Mouse (Mus musculus): ENCODE results near the gene Fbxl12.
A peak's percentile ranks its signal among the peaks of the same experiment; 100 is the strongest.
"Not testable (repeated sequence)": the region's sequence is repeated elsewhere in the genome, so short reads cannot be mapped to it uniquely, and the experiment has no call there.

The Fbxl12 gene

DNA sequence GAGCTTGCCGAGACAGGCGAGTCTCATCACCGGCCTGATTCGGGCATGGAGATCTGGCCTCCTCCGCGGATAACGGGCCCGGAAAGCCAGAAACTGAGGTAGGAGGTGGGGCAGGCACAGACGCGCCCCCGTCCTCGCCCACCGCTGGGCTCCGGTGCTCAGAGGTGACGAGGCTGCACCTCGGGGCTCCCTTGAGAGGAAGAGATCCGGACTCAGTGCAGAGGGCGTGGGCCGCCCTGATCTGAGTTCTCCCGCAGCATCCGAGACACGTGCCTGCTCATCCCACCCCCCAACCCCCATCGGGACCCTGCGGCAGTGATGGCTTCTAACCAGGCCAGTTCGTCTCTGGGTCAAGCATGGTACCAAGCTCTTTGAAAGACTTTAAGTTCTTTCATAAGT, 7.7 kb upstream of the Fbxl12 start:
- DNase-seq (ENCODE audit: low read depth, low spot score): no peak

GRCm38 (mm10) chr9:20651602-20652259, 7.2 kb upstream of the Fbxl12 start, which contains the start of gene Pin1:
TSS of gene Pin1 (plus strand) at chr9:20652095.
- DNase-seq (ENCODE audit: low read depth, low spot score): peak; percentile 99

DNA sequence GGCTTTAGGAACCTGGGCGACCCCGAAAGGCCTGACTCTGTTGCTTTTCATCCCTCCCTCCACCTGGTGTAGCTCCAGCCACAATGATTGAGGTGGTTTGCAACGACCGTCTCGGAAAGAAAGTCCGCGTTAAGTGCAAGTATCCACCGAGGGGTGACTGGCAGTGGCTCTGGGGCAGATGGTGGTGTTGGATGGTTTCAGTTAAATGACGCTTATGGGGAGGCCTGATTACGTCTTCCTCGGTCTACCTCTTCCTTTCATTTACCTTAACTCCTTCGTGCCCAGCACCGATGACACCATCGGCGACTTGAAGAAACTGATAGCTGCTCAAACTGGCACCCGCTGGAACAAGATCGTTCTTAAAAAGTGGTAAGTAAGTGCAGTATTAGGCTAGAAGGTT, 554 bp upstream of the Fbxl12 start:
- DNase-seq (ENCODE audit: low read depth, low spot score): no peak

- peak; percentile 56 for DNase-seq (ENCODE audit: low read depth, low spot score)
Observed at GRCm38 (mm10) chr9:20643781-20644180, 786 bp downstream of the Fbxl12 start.

- DNase-seq (ENCODE audit: low read depth, low spot score): peak; percentile 90
Observed at GRCm38 (mm10) chr9:20642896-20643466, 1.6 kb downstream of the Fbxl12 start.

GRCm38 (mm10) chr9:20642101-20642895, 2.3 kb downstream of the Fbxl12 start, which contains the start of gene Ubl5:
TSS of gene Ubl5 (plus strand) at chr9:20642878.
- peak; percentile 80 for DNase-seq (ENCODE audit: low read depth, low spot score)

DNA sequence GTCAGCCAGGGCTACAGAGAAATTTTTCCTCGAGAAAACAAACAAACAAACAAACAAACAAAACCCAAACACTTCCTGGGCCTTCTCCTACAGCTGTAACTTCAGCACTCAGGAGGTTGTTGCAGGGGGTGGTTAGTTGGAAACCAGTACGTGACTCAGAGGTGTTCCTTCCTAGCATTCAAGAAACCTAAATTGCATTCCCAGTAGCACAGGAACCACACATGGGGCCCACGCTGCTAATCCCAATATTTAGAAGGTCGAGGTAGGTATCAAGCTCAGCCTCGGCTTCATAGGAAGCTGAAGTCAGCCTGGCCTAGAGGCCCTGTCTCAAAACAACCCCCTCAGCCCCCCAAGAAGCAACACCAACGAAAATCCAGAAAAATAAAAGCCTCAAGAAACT, 3.1 kb downstream of the Fbxl12 start:
- DNase-seq (ENCODE audit: low read depth, low spot score): no peak

- no peak for DNase-seq (ENCODE audit: low read depth, low spot score)
Observed at GRCm38 (mm10) chr9:20639486-20639885, 5.1 kb downstream of the Fbxl12 start.

DNA sequence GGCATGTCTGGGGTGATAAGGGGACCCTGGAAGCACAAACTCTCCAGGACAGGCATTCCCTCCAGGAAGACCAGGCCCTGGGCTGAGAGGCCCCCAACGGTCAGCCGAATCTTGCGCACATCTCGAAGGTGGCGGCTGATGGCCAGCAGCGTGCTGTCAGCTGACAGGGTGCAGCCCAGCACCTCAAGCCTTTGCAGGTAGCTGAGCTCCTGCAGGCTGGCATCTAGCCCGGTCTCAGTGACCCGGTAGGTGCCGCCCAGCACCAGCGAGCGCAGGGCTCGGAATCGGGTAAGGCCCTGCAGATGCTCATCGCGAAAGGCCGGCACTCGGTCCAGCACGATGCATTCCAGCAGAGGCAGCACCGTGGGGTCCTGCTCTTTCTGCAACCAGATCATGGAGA, 6.0 kb downstream of the Fbxl12 start:
- no peak for DNase-seq (ENCODE audit: low read depth, low spot score)

- no peak for DNase-seq (ENCODE audit: low read depth, low spot score)
Observed at GRCm38 (mm10) chr9:20636790-20637189, 7.8 kb downstream of the Fbxl12 start.

DNA sequence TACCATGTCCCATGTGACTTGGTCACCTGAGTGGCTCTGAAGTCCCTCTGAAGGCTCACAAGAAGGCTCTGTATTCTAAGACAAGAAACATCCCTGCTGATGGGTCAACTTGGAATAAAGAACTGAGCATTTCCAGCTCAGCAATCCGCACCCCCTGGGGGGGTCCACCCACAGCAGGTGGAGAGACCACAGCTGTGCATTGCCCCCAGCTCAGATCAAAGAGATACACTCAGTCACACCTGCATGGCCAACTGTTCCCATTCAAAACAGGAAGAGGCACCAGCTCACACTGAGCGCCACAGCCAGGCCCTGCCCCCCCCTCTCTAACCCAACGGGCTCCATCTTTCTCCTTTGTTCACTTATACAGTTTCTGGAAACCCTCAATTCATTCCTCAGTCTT, 8.3 kb downstream of the Fbxl12 start:
- DNase-seq (ENCODE audit: low read depth, low spot score): peak; percentile 92

DNA sequence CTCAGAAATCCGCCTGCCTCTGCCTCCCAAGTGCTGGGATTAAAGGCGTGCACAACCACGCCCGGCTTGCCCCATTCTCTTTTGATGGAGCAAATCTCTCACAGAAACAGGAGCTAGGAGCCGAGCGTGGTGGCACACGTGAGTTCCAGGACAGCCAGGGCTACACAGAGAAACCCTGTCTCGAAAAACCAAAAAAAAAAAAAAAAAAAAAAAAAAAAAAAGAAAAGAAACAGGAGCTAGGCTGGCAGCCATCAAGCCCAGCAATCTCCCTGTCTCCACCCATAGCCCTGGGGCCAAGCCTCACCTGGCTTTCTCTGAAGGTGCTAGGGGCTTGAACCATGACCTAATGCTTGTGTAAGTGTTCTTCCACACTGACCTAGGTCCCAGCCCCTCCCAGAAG, 8.9 kb downstream of the Fbxl12 start:
- not testable (repeated sequence) for DNase-seq (ENCODE audit: low read depth, low spot score)

DNA sequence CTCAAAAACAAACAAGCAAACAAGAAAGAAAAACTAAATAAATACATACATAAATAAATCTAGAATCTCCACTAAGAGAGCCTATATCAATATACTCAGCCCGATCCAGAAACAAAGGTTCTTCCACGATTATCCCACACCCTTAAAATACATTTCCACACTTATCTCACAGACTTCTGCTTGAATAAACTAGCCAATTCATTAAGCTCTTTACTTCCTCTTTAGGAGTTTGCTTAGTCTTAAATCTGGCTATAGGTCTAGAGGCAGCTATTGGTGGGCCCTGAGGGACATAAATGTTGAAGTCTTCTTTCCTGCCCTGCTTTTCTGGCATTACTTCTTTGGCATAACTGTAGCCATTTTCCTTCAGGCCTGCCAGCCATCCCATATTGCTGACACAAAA, 13.2 kb downstream of the Fbxl12 start:
- DNase-seq (ENCODE audit: low read depth, low spot score): no peak

- DNase-seq (ENCODE audit: low read depth, low spot score): no peak
Observed at GRCm38 (mm10) chr9:20616685-20617084, 27.9 kb downstream of the Fbxl12 start.

- DNase-seq (ENCODE audit: low read depth, low spot score): no peak
Observed at GRCm38 (mm10) chr9:20611976-20612375, 32.6 kb downstream of the Fbxl12 start.

DNA sequence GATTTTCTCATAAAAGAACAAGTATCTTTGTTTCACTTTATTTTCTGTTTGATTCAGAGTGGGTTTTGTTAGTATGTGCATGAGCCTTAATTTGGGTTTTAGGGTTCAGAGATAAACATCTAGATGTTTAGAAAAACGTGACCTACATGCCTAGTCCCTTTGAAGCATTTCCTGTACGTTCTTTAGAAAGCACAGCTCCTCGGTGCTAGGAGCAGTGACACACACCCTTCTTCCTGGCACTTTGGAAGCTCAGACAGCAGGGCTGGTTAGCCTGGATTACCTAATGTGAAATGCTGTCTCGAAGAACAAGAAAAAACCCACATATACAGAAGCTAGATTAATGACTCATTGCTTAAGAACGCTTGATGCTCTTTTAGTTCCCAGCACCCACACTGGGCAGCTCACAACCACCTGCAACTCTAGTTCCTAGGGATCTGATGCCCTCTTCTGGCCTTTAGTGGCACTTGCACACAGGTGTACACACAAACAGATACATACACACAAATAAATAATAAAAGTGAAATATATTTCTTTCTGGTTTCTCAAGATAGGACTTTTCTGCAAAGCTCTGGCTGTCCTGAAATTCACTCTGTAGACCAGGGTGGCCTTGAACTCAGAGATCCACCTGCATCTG, 34.6 kb downstream of the Fbxl12 start:
- no peak for DNase-seq (ENCODE audit: low read depth, low spot score)

DNA sequence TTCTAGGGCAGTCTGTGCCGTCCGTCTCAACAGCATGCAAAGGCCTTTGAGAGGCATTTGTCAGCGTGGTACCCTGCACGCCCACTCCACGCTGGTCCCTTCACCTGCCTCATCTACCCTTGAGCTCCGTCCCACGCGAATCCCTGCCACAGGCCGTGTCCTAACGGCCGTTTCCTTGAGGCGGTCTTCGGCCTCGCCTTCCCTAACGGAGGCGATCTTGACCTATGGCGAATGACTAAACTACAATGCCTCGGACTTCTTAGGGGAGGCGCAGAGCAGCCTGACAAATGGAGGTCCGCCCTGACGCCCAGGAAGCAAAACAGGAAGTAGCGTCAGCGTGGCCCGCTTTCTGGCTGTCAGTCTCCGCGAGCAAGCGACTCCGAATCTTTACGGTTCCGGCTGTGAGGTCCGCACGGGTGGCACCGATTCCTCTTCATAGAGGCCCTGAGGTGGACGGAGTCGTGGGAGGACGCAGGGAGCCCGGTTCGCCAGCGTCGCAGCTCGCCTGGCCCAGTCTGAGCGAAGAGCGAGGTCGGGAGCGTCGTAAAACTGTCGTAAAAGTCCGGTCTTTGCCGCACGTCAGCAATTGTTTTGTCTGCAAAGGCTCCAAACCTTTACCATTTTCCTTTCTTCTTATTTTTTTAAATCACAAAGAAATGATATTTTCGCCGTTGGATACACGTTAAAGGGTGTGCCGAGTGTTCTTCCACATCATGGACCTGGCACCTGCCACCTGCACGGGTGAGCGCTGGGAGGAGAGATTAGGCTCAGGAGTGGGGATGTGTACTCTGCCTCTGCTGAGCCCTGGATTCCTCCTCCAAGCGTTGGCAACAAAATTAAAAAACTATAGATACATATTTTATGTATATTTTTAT, 37.2 kb downstream of the Fbxl12 start:
- peak; percentile 98 for DNase-seq (ENCODE audit: low read depth, low spot score)

- DNase-seq (ENCODE audit: low read depth, low spot score): peak; percentile 14
Observed at GRCm38 (mm10) chr9:20606269-20606668, 38.3 kb downstream of the Fbxl12 start.

DNA sequence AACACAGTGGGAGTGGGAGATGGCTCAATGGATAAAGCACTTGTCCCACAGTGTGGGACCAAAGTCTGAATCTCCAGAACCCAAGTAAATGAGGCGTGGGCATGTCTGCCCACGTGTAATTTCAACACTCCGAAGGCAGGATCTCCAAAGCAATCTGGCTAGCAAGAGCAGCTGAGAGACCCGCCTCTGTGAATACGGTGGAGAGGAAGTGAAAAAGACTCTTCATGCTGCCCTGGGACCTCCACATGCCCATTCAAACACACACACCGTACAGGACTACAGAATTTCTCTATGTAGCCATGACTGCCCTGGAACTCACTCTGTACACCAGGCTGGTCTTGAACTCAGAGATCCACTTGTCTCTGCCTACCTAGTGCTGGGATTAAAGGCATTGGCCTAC, 43.3 kb downstream of the Fbxl12 start:
- peak; percentile 53 for DNase-seq (ENCODE audit: low read depth, low spot score)

GRCm38 (mm10) chr9:20581175-20581634, 63.4 kb downstream of the Fbxl12 start, which contains the start of gene Zfp846:
TSS of gene Zfp846 (plus strand) at chr9:20581291.
- DNase-seq (ENCODE audit: low read depth, low spot score): peak; percentile 96

GRCm38 (mm10) chr9:20576591-20576990, 68.0 kb downstream of the Fbxl12 start:
- no peak for DNase-seq (ENCODE audit: low read depth, low spot score)

Measured in A20 (cell line).